Mouse (Mus musculus): Measurements from ENCODE around the gene Col6a3. TPM values are rescaled to one million over a fixed set of nuclear protein-coding genes. Genes with fewer than 3 reads are reported as not detected.

Gene Col6a3
- polyA plus RNA-seq, 2 experiments = 224 to 326 TPM

DNA sequence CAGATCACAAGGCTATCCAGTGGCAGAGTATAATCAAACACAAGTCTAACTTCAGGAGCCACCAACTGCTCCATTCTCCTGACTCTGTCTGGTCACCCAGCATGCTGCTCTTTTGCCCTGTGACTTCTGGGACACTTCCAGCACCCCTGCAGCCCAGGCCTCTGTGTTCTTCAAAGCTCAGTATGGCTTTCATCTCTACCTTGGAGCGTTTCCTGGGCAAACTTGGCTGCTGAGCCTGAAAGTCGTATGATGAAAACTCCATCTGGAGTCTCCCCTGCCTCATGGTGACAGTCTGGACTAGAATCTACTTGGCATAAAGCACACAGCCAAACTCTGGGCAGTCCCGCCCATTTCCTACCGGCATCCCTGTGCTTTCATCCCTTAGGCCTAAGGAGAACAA, 95.2 kb downstream of the Col6a3 start:
- Histone ChIP-seq H3K9me3 (ENCODE audit: control insufficient read depth, low read length) (no peaks in the 10 kb centered on the region), H3K4me2 (replicated peaks; ENCODE audit: low read depth, low read length, severe bottlenecking) (no peak overlapping the region), H3K27ac (replicated peaks; ENCODE audit: low read depth, low read length) (no peak overlapping the region), H3K27me3 (ENCODE audit: control insufficient read depth, insufficient read depth, low read length) (no peaks in the 10 kb centered on the region), H3K36me3 (ENCODE audit: control insufficient read depth, insufficient read depth, low read length) (no peaks in the 10 kb centered on the region), H3K9ac (ENCODE audit: low read depth, low read length, severe bottlenecking) (no peak overlapping the region), H3K4me1 (ENCODE audit: control insufficient read depth, insufficient read depth, low read length) (peaks cover 29% of the 10 kb centered on the region), H3K4me3 (replicated peaks; ENCODE audit: low read length) (no peak overlapping the region)
- DNase-seq (ENCODE audit: low spot score) (no peak), ATAC-seq (ENCODE audit: low FRiP score, low read depth) (no peak)
- WGBS = 71% methylated on average over 4 of the region's 4 CpGs
- no peak for TF ChIP-seq POLR2A (IDR thresholded peaks at IDR 0.05; ENCODE audit: borderline replicate concordance, extremely low read depth, insufficient read depth, insufficient read length)

DNA sequence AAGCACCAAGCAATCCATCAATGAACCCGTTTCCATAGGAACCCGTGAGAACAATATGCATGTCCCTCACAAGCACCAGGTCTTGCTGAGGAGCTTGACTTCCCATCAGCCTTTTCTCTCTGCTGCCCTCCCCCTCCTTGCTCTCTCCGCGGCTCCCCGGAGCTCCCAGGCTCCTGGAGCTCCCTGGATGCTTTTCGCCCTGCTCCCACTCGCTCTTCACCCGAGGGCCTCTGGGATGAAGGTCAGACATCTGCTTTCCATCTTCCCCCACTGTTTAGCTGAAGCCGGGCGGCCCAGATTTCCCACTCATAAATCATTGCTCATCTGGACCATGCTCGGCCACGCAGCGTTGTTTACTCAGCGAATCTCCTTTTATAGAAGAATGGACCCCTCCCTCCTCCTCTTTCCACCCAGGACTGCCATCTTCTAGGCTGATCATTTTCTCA, 99.8 kb downstream of the Col6a3 start:
- no peak for TF ChIP-seq POLR2A (IDR thresholded peaks at IDR 0.05; ENCODE audit: borderline replicate concordance, extremely low read depth, insufficient read depth, insufficient read length)
- WGBS = 3% methylated on average over 14 of the region's 14 CpGs
- Histone ChIP-seq H3K9me3 (ENCODE audit: control insufficient read depth, low read length) (no peaks in the 10 kb centered on the region), H3K9ac (ENCODE audit: low read depth, low read length, severe bottlenecking) (peak overlapping the region; percentile 55), H3K4me1 (ENCODE audit: control insufficient read depth, insufficient read depth, low read length) (peaks cover 15% of the 10 kb centered on the region), H3K4me3 (replicated peaks; ENCODE audit: low read length) (peak overlapping the region; percentile 7), H3K27ac (replicated peaks; ENCODE audit: low read depth, low read length) (peak overlapping the region; percentile 67), H3K36me3 (ENCODE audit: control insufficient read depth, insufficient read depth, low read length) (no peaks in the 10 kb centered on the region), H3K27me3 (ENCODE audit: control insufficient read depth, insufficient read depth, low read length) (no peaks in the 10 kb centered on the region), H3K4me2 (replicated peaks; ENCODE audit: low read depth, low read length, severe bottlenecking) (peak overlapping the region; percentile 46)
- peak; percentile 59 for DNase-seq (ENCODE audit: low spot score)
- ATAC-seq (ENCODE audit: low FRiP score, low read depth) = peak; percentile 84

DNA sequence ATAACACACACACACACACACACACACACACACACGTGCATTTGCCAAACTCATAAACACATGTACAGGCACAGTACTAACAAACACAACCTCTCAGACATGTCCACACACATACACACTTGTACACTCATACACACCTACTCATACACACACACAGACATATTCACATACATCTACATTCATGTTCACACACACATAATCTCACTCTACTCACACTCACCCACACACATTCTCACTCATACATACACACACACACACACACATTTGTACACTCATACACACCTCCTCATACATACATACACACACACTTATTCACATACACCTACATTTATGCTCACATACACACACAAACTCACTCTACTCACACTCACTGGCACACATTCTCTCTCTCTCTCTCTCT, 100.3 kb downstream of the Col6a3 start:
- Histone ChIP-seq H3K9me3 (ENCODE audit: control insufficient read depth, low read length) (no peaks in the 10 kb centered on the region), H3K27ac (replicated peaks; ENCODE audit: low read depth, low read length) (0 out of 2 replicates have a peak overlapping the region, but pooled peaks have one; percentile 67), H3K27me3 (ENCODE audit: control insufficient read depth, insufficient read depth, low read length) (no peaks in the 10 kb centered on the region), H3K9ac (ENCODE audit: low read depth, low read length, severe bottlenecking) (no peak overlapping the region), H3K4me2 (replicated peaks; ENCODE audit: low read depth, low read length, severe bottlenecking) (peak overlapping the region; percentile 46; the same call in 1 of the 2 replicates), H3K4me1 (ENCODE audit: control insufficient read depth, insufficient read depth, low read length) (peaks cover 15% of the 10 kb centered on the region), H3K36me3 (ENCODE audit: control insufficient read depth, insufficient read depth, low read length) (no peaks in the 10 kb centered on the region), H3K4me3 (replicated peaks; ENCODE audit: low read length) (no peak overlapping the region)
- no peak for TF ChIP-seq POLR2A (IDR thresholded peaks at IDR 0.05; ENCODE audit: borderline replicate concordance, extremely low read depth, insufficient read depth, insufficient read length)
- no peak for ATAC-seq (ENCODE audit: low FRiP score, low read depth)
- 57% methylated on average over 1 of the region's 1 CpGs for WGBS
- DNase-seq (ENCODE audit: low spot score) = no peak

DNA sequence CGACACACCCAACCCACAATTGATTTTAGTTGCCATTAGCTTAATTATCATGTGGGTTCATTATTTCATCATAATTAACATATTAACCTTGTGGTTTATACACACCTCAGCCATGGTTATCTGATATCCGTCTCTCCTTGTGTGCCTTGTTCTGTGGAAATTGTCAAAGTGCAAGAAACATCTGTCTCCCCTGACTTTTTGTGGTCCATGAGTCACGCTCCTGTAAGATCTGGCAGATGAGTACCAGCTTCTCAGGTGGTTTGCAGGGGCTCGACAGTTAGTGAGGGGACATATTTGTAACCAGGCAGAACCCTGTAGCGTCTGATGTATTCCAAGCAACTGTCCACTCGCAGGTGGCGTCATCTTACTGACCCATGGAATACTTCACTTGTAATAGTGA, 101.1 kb downstream of the Col6a3 start:
- DNase-seq (ENCODE audit: low spot score) = no peak
- H3K27me3 ChIP-seq (ENCODE audit: control insufficient read depth, insufficient read depth, low read length) = no peaks in the 10 kb centered on the region
- H3K36me3 ChIP-seq (ENCODE audit: control insufficient read depth, insufficient read depth, low read length) = no peaks in the 10 kb centered on the region
- H3K9ac ChIP-seq (ENCODE audit: low read depth, low read length, severe bottlenecking) = no peak overlapping the region
- ATAC-seq (ENCODE audit: low FRiP score, low read depth) = no peak
- H3K9me3 ChIP-seq (ENCODE audit: control insufficient read depth, low read length) = no peaks in the 10 kb centered on the region
- peaks cover 21% of the 10 kb centered on the region for H3K4me1 ChIP-seq (ENCODE audit: control insufficient read depth, insufficient read depth, low read length)
- no peak overlapping the region for H3K4me3 ChIP-seq (replicated peaks; ENCODE audit: low read length)
- no peak for TF ChIP-seq POLR2A (IDR thresholded peaks at IDR 0.05; ENCODE audit: borderline replicate concordance, extremely low read depth, insufficient read depth, insufficient read length)
- no peak overlapping the region for H3K4me2 ChIP-seq (replicated peaks; ENCODE audit: low read depth, low read length, severe bottlenecking)
- 84% methylated on average over 7 of the region's 7 CpGs for WGBS
- no peak overlapping the region for H3K27ac ChIP-seq (replicated peaks; ENCODE audit: low read depth, low read length)

DNA sequence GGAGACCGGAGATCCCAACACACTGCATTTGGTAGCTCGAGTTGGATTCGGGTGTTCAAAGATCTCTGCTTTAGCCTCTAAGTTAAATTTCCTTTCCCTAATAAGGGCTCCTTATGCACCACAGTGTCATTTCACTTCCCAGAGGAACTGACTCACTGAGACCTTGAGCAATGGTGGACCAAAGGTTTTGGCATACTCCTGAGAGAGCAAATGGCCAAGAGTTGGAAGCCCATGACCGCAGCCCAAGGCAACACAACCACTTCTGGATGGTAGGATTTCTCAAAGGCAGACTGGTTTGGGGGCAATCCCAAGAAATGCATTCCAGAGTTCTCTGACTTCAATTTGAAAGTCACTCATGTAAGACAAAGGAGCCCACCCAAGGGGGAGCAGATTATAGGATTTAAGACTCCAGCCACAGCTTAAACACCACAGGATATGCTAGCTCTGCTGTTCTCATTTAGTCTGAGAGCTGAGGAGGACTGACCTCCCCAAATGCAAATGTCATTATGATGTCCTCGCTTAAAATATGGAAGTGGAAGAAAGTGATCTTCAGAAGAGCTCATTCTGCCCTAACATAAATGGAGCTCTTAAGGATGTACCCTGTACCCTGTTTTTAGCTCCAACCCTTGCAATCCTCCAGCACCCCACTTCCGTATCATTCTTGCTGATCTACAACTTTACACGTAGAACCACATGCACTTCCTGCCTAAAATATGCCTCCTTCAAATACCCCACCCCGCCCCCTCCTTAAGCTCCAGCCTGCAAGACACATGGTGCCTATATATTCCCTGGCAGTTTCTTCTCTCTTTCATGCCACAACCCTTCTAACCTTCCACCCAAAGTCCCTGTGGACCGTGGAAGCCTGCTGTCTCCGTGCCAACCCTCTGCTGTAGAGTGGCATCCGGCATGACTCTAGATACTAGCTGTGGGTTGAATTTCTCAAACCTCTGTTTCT, 103.3 kb downstream of the Col6a3 start:
- WGBS = 79% methylated on average over 11 of the region's 11 CpGs
- no peak for ATAC-seq (ENCODE audit: low FRiP score, low read depth)
- 0 out of 2 replicates have a peak overlapping the region, but pooled peaks have one; percentile 10 for H3K27ac ChIP-seq (replicated peaks; ENCODE audit: low read depth, low read length)
- no peak for TF ChIP-seq POLR2A (IDR thresholded peaks at IDR 0.05; ENCODE audit: borderline replicate concordance, extremely low read depth, insufficient read depth, insufficient read length)
- H3K4me1 ChIP-seq (ENCODE audit: control insufficient read depth, insufficient read depth, low read length) = peaks cover 17% of the 10 kb centered on the region
- no peaks in the 10 kb centered on the region for H3K9me3 ChIP-seq (ENCODE audit: control insufficient read depth, low read length)
- H3K4me3 ChIP-seq (replicated peaks; ENCODE audit: low read length) = no peak overlapping the region
- H3K36me3 ChIP-seq (ENCODE audit: control insufficient read depth, insufficient read depth, low read length) = no peaks in the 10 kb centered on the region
- no peaks in the 10 kb centered on the region for H3K27me3 ChIP-seq (ENCODE audit: control insufficient read depth, insufficient read depth, low read length)
- no peak overlapping the region for H3K4me2 ChIP-seq (replicated peaks; ENCODE audit: low read depth, low read length, severe bottlenecking)
- DNase-seq (ENCODE audit: low spot score) = no peak
- no peak overlapping the region for H3K9ac ChIP-seq (ENCODE audit: low read depth, low read length, severe bottlenecking)

Measured in limb, embryonic 14.5 days (tissue).